Mouse (Mus musculus): ENCODE measurements around the gene S100a10.

GRCm38 (mm10) chr3:93600206-93600605 lies 45.3 kb downstream of the S100a10 start:
- TF ChIP-seq CTCF (IDR thresholded peaks at IDR 0.05; ENCODE audit: extremely low read depth, insufficient read depth, low read length) (no peak), POLR2A (IDR thresholded peaks at IDR 0.05; ENCODE audit: extremely low read depth, insufficient read depth, low read length) (no peak)

Measured in cortical plate, adult 2 months (tissue).